Mouse (Mus musculus) cortical plate, adult 2 months (tissue): Measurements from ENCODE around the gene Klf9.

Experiments used
- CTCF ChIP-seq: fragments of 200-500 bp; IDR thresholded peaks from 2 replicates; pipeline ENCODE4 v1.5.1; 2011; ENCODE audit warnings: mild to moderate bottlenecking, control low read depth, low read length; ENCODE audit not compliant: insufficient read depth; ENCODE audit errors: extremely low read depth
- POLR2A ChIP-seq: fragments of 200-500 bp; IDR thresholded peaks from 2 replicates; pipeline ENCODE4 v1.6.1; 2011; ENCODE audit warnings: mild to moderate bottlenecking, low read length, control low read depth; ENCODE audit not compliant: insufficient read depth; ENCODE audit errors: extremely low read depth

GRCm38 (mm10) chr19:23146409-23146861 is 5.4 kb downstream of the Klf9 start:
- TF ChIP-seq CTCF: no peak
- peak; percentile 41; the same call in 1 of the 2 replicates for TF ChIP-seq POLR2A
